Mouse (Mus musculus) kidney, embryonic 15.5 days (tissue): Measurements from ENCODE around the gene Nsun6. TPM values are rescaled to one million over a fixed set of nuclear protein-coding genes. Genes with fewer than 3 reads are reported as not detected.

Experiments used
- ATAC-seq: fragments of 200-750 bp; cut with Nextera tagmentation; replicated peaks from 2 replicates; pipeline ENCODE4 v1.8.0; 2017; ENCODE audit warnings: moderate TSS enrichment; ENCODE audit not compliant: low FRiP score
- H3K27ac ChIP-seq: fragments of 300-500 bp; sonication (generic); 2 replicates; pipeline ENCODE4 v1.5.1; 2015; ENCODE audit warnings: mild to moderate bottlenecking, inconsistent platforms
- H3K27me3 ChIP-seq: fragments of 300-500 bp; sonication (generic); 2 replicates; pipeline ENCODE4 v1.6.1; 2015; ENCODE audit warnings: inconsistent platforms
- H3K36me3 ChIP-seq: fragments of 300-500 bp; sonication (generic); 2 replicates; pipeline ENCODE4 v1.6.1; 2015; ENCODE audit warnings: inconsistent platforms
- H3K4me1 ChIP-seq: fragments of 300-500 bp; sonication (generic); 2 replicates; pipeline ENCODE4 v1.6.1; 2015; ENCODE audit warnings: inconsistent platforms
- H3K4me2 ChIP-seq: fragments of 300-500 bp; sonication (generic); 2 replicates; pipeline ENCODE4 v1.6.1; 2015; ENCODE audit warnings: moderate library complexity, mild to moderate bottlenecking, inconsistent platforms
- H3K4me3 ChIP-seq: fragments of 300-500 bp; sonication (generic); replicated peaks from 2 replicates; pipeline ENCODE4 v1.5.1; 2015; ENCODE audit warnings: mild to moderate bottlenecking, inconsistent platforms
- H3K9ac ChIP-seq: fragments of 300-500 bp; sonication (generic); 2 replicates; pipeline ENCODE4 v1.6.1; 2015; ENCODE audit warnings: mild to moderate bottlenecking, inconsistent platforms
- H3K9me3 ChIP-seq: fragments of 300-500 bp; sonication (generic); replicated peaks from 2 replicates; pipeline ENCODE4 v1.6.1; 2016; ENCODE audit warnings: inconsistent platforms
- WGBS: fragments of 180-500 bp; shearing (Covaris S2); methylation state at CpG from one replicate; pipeline ENCODE4 v1.1.7; 2015; ENCODE audit warnings: mixed read lengths; 5-methylcytosine and 5-hydroxymethylcytosine counted together
- polyA plus RNA-seq: library from polyadenylated mRNA; unstranded; fragments of >200 nt; fragmentation: Nextera tagmentation; extraction: Ambion mirVana; gene quantifications from 2 replicates; pipeline ENCODE4 v1.2.1, GENCODE M21; 2015

The Nsun6 gene
- polyA plus RNA-seq, 1 experiment from 2014 or later = 12.0 TPM

GRCm38 (mm10) chr2:14989350-14989749 lies 65.5 kb downstream of the Nsun6 start:
- Histone ChIP-seq H3K4me3 (no peak overlapping the region), H3K27ac (no peak overlapping the region), H3K4me2 (no peak overlapping the region), H3K27me3 (no peaks in the 10 kb centered on the region), H3K36me3 (peaks cover 14% of the 10 kb centered on the region; the same call in 1 of the 2 replicates), H3K9ac (no peak overlapping the region), H3K9me3 (no peaks in the 10 kb centered on the region), H3K4me1 (no peaks in the 10 kb centered on the region)
- WGBS = 88% methylated on average over 4 of the region's 4 CpGs
- ATAC-seq = no peak

GRCm38 (mm10) chr2:14988451-14988850 lies 66.4 kb downstream of the Nsun6 start:
- Histone ChIP-seq H3K4me1 (no peaks in the 10 kb centered on the region), H3K9me3 (no peaks in the 10 kb centered on the region), H3K27ac (no peak overlapping the region), H3K9ac (no peak overlapping the region), H3K4me3 (no peak overlapping the region), H3K4me2 (no peak overlapping the region), H3K27me3 (no peaks in the 10 kb centered on the region), H3K36me3 (peaks cover 14% of the 10 kb centered on the region; the same call in 1 of the 2 replicates)
- 82% methylated on average over 4 of the region's 4 CpGs for WGBS
- no peak for ATAC-seq

- Histone ChIP-seq H3K27me3 (no peaks in the 10 kb centered on the region), H3K9ac (no peak overlapping the region), H3K4me3 (no peak overlapping the region), H3K27ac (no peak overlapping the region), H3K9me3 (no peaks in the 10 kb centered on the region), H3K4me1 (no peaks in the 10 kb centered on the region), H3K4me2 (no peak overlapping the region), H3K36me3 (peaks cover 9% of the 10 kb centered on the region; the same call in 1 of the 2 replicates)
- ATAC-seq = no peak
- 76% methylated on average over 11 of the region's 11 CpGs for WGBS
Observed at GRCm38 (mm10) chr2:14984029-14984428, 70.8 kb downstream of the Nsun6 start.

GRCm38 (mm10) chr2:14961493-14961892 lies 93.4 kb downstream of the Nsun6 start:
- H3K9ac ChIP-seq = no peak overlapping the region
- WGBS = 76% methylated on average over 2 of the region's 2 CpGs
- H3K27me3 ChIP-seq = no peaks in the 10 kb centered on the region
- no peak overlapping the region for H3K27ac ChIP-seq
- no peaks in the 10 kb centered on the region for H3K9me3 ChIP-seq
- no peak for ATAC-seq
- H3K36me3 ChIP-seq = no peaks in the 10 kb centered on the region
- H3K4me1 ChIP-seq = no peaks in the 10 kb centered on the region
- no peak overlapping the region for H3K4me3 ChIP-seq
- no peak overlapping the region for H3K4me2 ChIP-seq

GRCm38 (mm10) chr2:14960963-14961488 lies 93.8 kb downstream of the Nsun6 start:
- Histone ChIP-seq H3K36me3 (no peaks in the 10 kb centered on the region), H3K27ac (no peak overlapping the region)

GRCm38 (mm10) chr2:14953090-14953489 lies 101.8 kb downstream of the Nsun6 start:
- Histone ChIP-seq H3K4me2 (no peak overlapping the region), H3K27me3 (no peaks in the 10 kb centered on the region), H3K4me1 (no peaks in the 10 kb centered on the region), H3K9me3 (no peaks in the 10 kb centered on the region), H3K9ac (no peak overlapping the region), H3K27ac (no peak overlapping the region), H3K36me3 (no peaks in the 10 kb centered on the region), H3K4me3 (no peak overlapping the region)
- WGBS = 84% methylated on average over 2 of the region's 2 CpGs
- no peak for ATAC-seq

More at GRCm38 (mm10) chr2:14960963-14961488, 93.8 kb downstream of the Nsun6 start:
- Histone ChIP-seq H3K27me3 (no peaks in the 10 kb centered on the region), H3K9ac (no peak overlapping the region), H3K4me3 (no peak overlapping the region), H3K4me2 (no peak overlapping the region), H3K4me1 (no peaks in the 10 kb centered on the region), H3K9me3 (no peaks in the 10 kb centered on the region)
- WGBS = 51% methylated on average over 1 of the region's 1 CpGs
- no peak for ATAC-seq

Other genes with a start within 250 kb of the Nsun6 start
- gene Arl5b, start 5.7 kb downstream of the Nsun6 start, polyA plus RNA-seq = 30.8 and 31.5 TPM in 2 replicates